Mouse (Mus musculus): ENCODE measurements around the gene Gale.
"Not testable (repeated sequence)": the region's sequence is repeated elsewhere in the genome, so short reads cannot be mapped to it uniquely, and the experiment has no call there.

The Gale gene

GRCm38 (mm10) chr4:135970585-135970984, 7.1 kb downstream of the Gale start:
- no peak for DNase-seq (ENCODE audit: low spot score)

DNA sequence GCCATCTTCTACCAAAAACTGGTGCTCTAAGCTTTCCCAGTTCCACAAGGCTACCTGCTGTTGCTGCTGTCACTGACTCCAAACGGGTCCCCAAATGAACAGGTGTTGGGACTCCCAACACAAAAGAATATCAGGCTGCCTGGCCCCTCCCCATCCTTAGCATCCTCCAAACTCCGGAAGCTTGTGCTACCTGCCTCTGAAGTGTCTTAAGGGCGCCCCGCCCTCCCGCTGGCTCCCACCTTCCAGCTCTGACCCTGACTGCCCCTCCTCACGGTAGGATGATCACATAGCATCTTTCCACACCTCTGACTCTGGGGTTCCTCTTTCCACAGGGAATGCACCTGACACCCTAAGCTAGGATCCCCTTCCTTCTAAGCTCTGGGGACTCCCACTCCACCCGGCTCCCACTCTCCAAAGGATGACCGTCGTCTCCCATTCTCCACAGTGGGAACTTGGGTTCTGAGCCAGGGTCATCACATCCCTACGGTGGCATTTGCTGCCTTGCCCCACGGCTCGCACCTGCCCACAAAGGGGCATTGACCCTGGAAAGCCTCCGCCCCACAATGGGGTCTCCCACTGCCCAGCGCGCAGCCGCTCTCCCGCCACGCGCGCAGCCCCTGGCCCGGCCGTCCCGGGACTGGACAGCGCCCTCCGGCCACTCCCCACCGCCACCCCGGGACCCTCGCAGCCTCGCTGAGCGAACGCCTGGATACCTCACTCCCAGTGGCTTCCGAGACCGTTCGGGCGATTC, 8.5 kb downstream of the Gale start:
- peak; percentile 7 for DNase-seq (ENCODE audit: low spot score)

DNA sequence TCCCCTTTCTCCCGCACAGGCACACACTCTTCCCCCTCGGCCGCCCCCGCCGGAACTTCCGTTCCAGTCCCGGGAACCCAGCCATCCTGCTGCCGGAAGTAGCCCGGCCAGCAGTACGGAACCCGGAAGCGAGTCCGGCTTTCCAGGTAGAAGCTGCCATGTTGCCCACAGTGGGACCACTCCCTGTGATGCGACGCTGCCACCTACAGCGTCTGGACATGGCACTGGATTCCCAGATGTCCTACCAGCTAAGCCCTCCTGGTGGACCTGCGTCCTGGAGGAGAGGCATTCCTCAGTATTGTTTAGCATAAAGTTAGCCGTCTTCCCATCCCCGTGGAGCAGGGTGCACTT, 9.0 kb downstream of the Gale start, which contains the start of gene Lypla2:
Gene Lypla2, minus strand, starts transcription at position 71 of the 351 bp plus-strand sequence.
- peak; percentile 43 for DNase-seq (ENCODE audit: low spot score)

DNA sequence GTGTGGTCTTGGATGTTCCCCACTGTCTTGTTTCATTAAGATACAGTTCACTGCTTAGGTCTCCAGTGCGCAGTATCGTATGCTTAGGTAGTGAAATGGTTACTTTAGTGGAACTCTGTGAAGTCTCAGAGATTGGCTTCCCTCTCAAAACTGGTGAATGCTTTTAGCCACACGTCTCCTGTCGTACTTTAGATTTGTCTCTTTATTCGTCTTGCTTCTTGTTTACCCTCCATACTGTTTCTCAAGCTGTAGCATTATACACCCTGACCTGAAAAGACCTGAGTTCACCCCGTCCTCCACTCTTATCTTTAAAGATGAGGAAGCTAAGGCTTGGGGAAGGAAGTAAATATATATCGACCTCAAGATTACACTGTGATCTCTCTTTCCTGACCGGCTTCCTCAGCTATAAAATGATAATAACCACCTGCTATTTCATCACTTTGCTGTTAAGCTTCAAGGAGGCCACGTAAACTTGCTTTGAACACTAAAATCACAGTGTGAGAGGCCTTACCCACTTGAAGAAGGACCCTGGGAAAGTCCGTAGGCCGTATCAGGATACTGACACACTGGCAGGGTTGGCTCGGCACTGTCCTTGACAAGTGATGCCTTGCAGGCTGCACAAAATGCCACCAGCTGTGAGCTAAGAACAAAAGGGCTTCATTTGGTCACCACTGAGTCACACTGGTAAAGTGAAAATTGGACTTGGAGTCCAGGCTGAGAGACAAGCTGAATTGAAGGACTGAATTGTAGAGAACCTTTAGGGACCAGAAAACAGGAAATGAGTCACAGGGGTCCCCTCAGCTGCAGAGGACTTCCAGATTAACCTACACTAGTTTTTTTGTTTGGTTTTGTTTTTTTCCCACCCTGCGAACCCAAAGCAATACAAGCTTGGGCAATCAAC, 9.6 kb downstream of the Gale start:
- DNase-seq (ENCODE audit: low spot score), result peak; percentile 0

DNA sequence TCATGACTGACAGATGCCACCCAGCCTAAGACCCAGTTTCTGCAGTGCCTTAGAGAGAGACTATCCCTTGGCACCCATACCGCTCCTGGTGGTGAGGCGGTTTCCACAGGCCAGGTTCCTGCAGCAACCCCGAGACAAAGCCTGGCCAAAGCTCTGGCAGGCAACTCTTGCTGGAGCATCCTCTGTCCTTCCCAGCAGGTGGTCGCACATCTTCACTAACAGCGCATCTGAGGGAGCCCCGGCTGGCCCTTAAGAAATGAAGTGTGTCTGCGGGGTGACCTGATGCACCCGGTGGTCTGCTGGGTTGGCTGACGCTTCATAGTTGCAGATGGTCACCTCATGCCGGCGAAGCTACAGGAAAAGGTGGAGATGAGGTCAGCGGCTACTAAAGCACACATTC, 12.6 kb downstream of the Gale start:
- no peak for DNase-seq (ENCODE audit: low spot score)

DNA sequence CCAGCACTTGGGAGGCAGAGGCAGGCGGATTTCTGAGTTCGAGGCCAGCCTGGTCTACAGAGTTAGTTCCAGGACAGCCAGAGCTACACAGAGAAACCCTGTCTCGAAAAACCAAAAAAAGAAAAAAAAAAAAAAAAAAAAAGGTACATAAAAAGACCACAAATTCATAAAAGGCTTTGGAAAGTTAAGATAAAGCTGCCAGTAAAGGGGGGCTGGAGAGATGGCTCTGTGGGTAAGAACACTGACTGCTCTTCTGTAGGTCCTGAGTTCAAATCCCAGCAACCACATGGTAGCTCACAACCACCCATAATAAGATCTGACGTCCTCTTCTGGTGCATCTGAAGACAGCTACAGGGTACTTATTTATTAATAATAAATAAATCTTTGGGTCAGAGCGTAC, 16.7 kb downstream of the Gale start:
- DNase-seq (ENCODE audit: low spot score), result not testable (repeated sequence)

- no peak for DNase-seq (ENCODE audit: low spot score)
Observed at GRCm38 (mm10) chr4:135981524-135982063, 18.1 kb downstream of the Gale start.

GRCm38 (mm10) chr4:135984556-135984955, 21.0 kb downstream of the Gale start:
- peak; percentile 3 for DNase-seq (ENCODE audit: low spot score)

GRCm38 (mm10) chr4:135985193-135985592, 21.7 kb downstream of the Gale start:
- DNase-seq (ENCODE audit: low spot score), result peak; percentile 68

GRCm38 (mm10) chr4:135985769-135986168, 22.2 kb downstream of the Gale start:
- DNase-seq (ENCODE audit: low spot score), result no peak

- DNase-seq (ENCODE audit: low spot score), result peak; percentile 37
Observed at GRCm38 (mm10) chr4:135986301-135986942, 22.9 kb downstream of the Gale start.

GRCm38 (mm10) chr4:135986943-135987710, 23.6 kb downstream of the Gale start, which contains the start of gene Pithd1:
Pithd1 (minus strand) TSS chr4:135987264.
- peak; percentile 94 for DNase-seq (ENCODE audit: low spot score)

DNA sequence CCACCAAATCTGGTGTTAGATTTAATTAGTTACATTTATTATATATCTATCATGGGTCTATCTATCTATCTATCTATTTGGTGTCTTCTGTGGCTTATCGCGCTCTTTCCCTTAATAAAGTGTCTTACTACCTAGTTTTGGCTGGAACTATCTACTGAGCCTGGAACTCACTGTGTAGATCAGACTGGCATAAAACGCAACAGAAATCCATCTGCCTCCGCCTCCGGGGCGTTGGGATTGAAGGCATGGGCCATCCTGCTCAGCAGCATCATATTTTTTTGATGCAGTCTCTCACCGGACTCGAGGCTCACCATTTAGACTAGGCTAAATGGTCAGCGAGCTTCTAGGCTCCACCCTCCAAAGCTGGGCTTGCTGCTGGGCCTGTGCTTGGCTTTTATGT, 24.2 kb downstream of the Gale start:
- DNase-seq (ENCODE audit: low spot score), result no peak

DNA sequence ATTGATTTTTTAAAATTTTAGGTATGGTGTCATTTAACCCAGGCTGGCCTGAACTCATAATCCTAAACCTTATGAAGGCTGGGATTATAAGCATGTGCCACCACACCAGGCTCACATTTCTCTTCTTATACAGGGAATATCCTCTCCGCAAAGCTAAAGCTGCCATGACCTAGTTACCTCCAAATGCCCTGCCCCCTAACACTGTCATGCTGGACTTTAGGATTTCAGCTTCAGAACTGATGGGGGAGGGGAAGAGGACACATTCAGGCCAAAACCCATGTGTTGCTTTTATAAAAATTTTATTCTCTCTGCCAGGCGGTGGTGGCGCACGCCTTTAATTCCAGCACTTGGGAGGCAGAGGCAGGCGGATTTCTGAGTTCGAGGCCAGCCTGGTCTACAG, 30.4 kb downstream of the Gale start:
- DNase-seq (ENCODE audit: low spot score), result no peak

- DNase-seq (ENCODE audit: low spot score), result no peak
Observed at GRCm38 (mm10) chr4:135995118-135995517, 31.6 kb downstream of the Gale start.

DNA sequence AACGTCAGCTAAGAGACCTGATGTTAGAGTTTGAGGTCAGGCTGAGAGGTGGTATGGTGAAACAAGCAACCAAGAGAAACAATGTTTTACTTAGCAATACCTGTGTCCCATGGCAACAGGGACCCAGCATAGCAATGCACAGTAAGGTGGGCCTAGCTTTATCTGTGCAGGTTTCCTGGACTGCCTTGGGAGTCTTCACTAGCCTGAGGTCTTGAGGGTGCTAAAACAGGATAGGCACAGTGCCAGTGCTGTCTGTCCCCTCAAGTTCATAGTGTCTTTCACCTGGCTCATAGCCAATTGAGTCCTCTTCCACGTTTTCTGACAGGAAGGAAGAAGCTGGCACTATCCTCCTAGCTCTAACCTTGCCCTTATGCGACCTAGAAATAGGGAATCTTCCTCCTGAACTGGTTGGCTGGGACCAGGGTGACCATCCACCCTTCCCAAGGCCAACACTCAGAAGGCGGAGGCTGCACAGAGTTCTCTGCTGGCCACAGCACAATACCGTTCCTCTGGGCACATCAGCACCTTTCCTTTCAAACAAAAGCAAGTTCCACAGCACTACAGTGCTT, 40.7 kb downstream of the Gale start:
- no peak for DNase-seq (ENCODE audit: low spot score)

- DNase-seq (ENCODE audit: low spot score), result no peak
Observed at GRCm38 (mm10) chr4:136004921-136005320, 41.4 kb downstream of the Gale start.

GRCm38 (mm10) chr4:136006821-136007220, 43.3 kb downstream of the Gale start:
- DNase-seq (ENCODE audit: low spot score), result no peak

GRCm38 (mm10) chr4:136008782-136009447, 45.4 kb downstream of the Gale start:
- no peak for DNase-seq (ENCODE audit: low spot score)

DNA sequence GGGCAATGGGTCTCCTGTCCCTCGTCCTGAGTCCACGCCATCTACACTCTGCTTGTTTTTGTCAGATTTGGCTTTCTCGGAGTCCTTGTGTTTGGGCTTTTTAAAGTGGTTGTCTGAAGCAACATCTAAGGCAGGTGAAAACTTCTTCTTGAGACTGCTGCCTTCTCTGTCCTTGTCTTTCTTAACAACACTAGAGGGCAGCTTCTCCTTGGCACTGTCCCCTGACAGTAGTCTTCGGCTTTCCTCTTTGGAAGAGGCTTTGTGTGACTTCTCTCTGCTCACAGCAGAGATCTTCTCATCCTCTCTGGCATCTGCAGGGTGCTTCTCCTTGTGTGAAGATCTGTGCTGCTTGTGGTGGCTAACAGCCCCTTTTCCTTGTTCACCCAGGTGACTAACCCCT, 47.1 kb downstream of the Gale start:
- no peak for DNase-seq (ENCODE audit: low spot score)

Measured in spleen, adult 12 weeks (tissue).